Mouse (Mus musculus) cerebellum, adult 2 months (tissue): ENCODE data around the gene Slc22a15.

ENCODE experiments used
- CTCF ChIP-seq: fragments of 200-500 bp; IDR thresholded peaks from 2 replicates; pipeline ENCODE4 v1.5.1; 2011; ENCODE audit warnings: low read depth, mild to moderate bottlenecking, control low read depth, low read length, moderate library complexity, borderline replicate concordance; ENCODE audit not compliant: insufficient read depth
- POLR2A ChIP-seq: fragments of 200-500 bp; IDR thresholded peaks from 2 replicates; pipeline ENCODE4 v1.6.1; 2011; ENCODE audit warnings: low read length, control low read depth, borderline replicate concordance; ENCODE audit not compliant: insufficient read depth

DNA sequence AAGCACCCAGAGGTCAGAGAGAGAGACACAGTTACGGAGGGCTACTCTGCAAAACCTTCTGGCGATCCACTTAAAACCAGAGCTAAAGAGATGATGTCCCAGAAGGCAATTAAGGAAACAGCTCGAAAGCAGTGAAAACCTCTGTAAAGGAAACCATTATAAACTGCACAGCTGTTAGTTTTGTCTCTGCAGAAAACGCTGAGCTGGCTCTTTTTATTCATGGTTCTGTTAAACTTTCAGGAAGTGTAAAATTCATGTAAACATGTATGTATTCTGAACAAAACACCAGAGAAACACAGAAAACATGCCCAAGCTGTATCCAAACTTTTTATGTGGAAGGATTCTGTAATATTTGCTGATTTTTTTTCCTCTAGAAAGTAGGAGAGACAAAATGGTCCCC lies 78.2 kb downstream of the Slc22a15 start:
- no peak for TF ChIP-seq CTCF
- no peak for TF ChIP-seq POLR2A
